Mouse (Mus musculus) brain, embryonic 18.5 days (tissue): ENCODE measurements at regions not wholly inside any gene's neighbourhood (a gene's known extent, or its start where the extent isn't known, plus 50 kb on each side); places are given as distances from the start of the nearest gene placed in this dataset.

ENCODE experiments used
- DNase-seq: peaks from one replicate; pipeline ENCODE4 v3.0.0-alpha.2; 2012; ENCODE audit warnings: low read depth, low spot score

- peak; percentile 39 for DNase-seq
Measured at GRCm38 (mm10) chr6:134320379-134320932, 75.7 kb upstream of the Bcl2l14 start.

GRCm38 (mm10) chr6:134324001-134324400, 72.1 kb upstream of the Bcl2l14 start:
- no peak for DNase-seq

GRCm38 (mm10) chr6:134325564-134325963, 70.6 kb upstream of the Bcl2l14 start:
- DNase-seq: no peak

GRCm38 (mm10) chr6:134329550-134330299, 66.4 kb upstream of the Bcl2l14 start:
- DNase-seq: no peak

GRCm38 (mm10) chr6:134330300-134330640, 65.8 kb upstream of the Bcl2l14 start:
- no peak for DNase-seq

GRCm38 (mm10) chr6:134332718-134333432, 63.2 kb upstream of the Bcl2l14 start:
- no peak for DNase-seq

GRCm38 (mm10) chr6:134335711-134336110, 60.4 kb upstream of the Bcl2l14 start:
- DNase-seq: peak; percentile 18

GRCm38 (mm10) chr6:134342796-134343605, 53.1 kb upstream of the Bcl2l14 start:
- no peak for DNase-seq

- DNase-seq: no peak
Measured at GRCm38 (mm10) chr6:134343606-134343901, 52.6 kb upstream of the Bcl2l14 start.
